Mouse (Mus musculus) embryonic fibroblast, embryonic 13.5 days (primary cell): Measurements from ENCODE around the gene Pld4.

ENCODE experiments used
- CTCF ChIP-seq: IDR thresholded peaks from 2 replicates; pipeline ENCODE4 v1.5.1; 2011; ENCODE audit warnings: mild to moderate bottlenecking, control low read depth, low read length, moderate library complexity, borderline replicate concordance; ENCODE audit not compliant: insufficient read depth
- POLR2A ChIP-seq: IDR thresholded peaks from 2 replicates; pipeline ENCODE4 v1.6.1; 2011; ENCODE audit warnings: low read depth, mild to moderate bottlenecking, control low read depth, low read length, moderate library complexity

- no peak for TF ChIP-seq POLR2A
- TF ChIP-seq CTCF: peak; percentile 52; the same call in 1 of the 2 replicates
Measured at GRCm38 (mm10) chr12:112816294-112816693, 55.8 kb downstream of the Pld4 start.
